Mouse (Mus musculus) left cerebral cortex, adult 6 months (tissue): ENCODE measurements around the gene Hlx. TPM values are rescaled to one million over a fixed set of nuclear protein-coding genes. Genes with fewer than 3 reads are reported as not detected.

ENCODE experiments used
- long read RNA-seq, 2 experiments: library from polyadenylated mRNA; unstranded; transcript quantifications; one replicate each; pipeline ENCODE4 v2.0.0; 2019 to 2020
- polyA plus RNA-seq: library from polyadenylated mRNA; unstranded; fragments of <200 nt; fragmentation: Nextera tagmentation; gene quantifications from 2 replicates; pipeline ENCODE4 v1.2.3, GENCODE M21; 2021

Hlx gene
- polyA plus RNA-seq, result 0.44 and 1.5 TPM in 2 replicates
- long read RNA-seq, experiment 1, partial matches to known transcripts, result 0 of 1 reads
- long read RNA-seq, experiment 1, other reads (novel, unspliced or antisense), result 0 of 1 reads
- long read RNA-seq, experiment 2, result 0 reads

DNA sequence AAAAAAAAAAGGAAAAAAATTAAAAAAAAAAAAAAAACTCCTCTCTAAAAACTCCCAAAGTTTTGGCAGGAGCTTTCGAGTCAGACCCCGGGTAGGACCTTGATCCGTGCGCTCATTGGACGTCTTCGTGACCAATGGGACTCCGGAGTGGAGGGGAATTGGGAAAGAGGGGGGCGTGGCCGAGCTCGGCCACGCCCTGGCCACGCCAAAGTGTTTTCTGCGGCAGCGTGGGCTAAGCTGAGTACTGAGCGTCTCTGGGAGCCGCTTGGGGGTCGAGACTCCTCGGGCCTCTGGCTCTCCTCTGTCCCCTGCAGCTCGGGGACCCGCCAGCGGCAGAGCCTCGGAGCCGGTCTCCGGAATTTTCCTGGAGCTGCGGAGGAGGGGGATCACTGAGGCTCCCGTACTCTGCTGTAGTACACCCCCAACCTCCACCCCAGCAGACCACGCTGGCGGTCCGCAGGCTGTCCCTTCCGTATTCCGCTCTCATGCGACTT, at the start of gene Hlx:
Hlx (minus strand) TSS at position 64 of the 494 bp plus-strand sequence.

Other genes starting within 250 kb of the Hlx start
- 0.26 and 0.54 TPM in 2 replicates for gene Marc1, start 78.7 kb upstream of the Hlx start, polyA plus RNA-seq
- gene Marc2, start 113.8 kb upstream of the Hlx start, polyA plus RNA-seq, result 119 and 174 TPM in 2 replicates
- 3.3 and 4.9 TPM in 2 replicates for gene C130074G19Rik, start 150.6 kb upstream of the Hlx start, polyA plus RNA-seq